Mouse (Mus musculus): ENCODE measurements at regions not wholly inside any gene's neighbourhood (a gene's known extent, or its start where the extent isn't known, plus 50 kb on each side); places are given as distances from the start of the nearest gene placed in this dataset.

DNA sequence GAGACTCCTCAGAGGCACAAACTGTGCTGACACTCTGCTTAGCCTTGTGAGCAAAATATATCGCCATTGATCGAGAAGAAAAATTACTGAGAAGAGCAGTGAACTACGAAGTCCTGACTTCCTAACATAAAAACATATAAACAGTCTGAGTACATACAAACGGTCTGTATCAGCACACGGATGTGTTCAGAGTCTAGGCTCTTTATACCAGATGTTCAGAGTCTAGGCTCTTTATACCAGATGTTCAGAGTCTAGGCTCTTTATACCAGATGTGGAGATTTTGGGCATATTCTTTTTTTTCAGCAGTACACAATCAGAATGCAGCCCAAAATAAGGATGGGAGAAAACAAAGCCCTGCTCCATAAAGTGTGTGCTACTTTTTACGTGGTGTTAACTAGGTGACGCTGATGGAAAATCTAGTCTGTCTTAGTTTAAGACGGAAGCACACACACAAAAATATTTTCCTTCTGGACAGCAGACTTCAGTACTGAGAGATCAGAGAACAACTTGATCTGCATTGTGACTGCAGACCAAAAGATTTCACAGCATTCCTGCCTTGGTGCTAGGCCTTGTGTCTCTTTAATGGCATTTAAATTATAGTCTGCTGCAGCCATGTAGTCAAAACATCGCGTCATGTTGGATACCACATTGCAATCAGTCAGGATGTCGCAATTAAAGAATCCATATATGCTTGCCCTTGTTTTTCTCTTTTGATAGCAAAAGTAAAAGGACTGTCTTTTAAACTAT lies 233.6 kb downstream of the Ptprc start:
- DNase-seq = no peak
- Histone ChIP-seq H3K4me3 (no peak overlapping the region), H3K4me1 (ENCODE audit: control insufficient read depth, insufficient read depth, low read length) (no peaks in the 10 kb centered on the region; the same call in 1 of the 2 replicates), H3K27me3 (ENCODE audit: control insufficient read depth, insufficient read depth, low read length) (no peaks in the 10 kb centered on the region), H3K27ac (no peak overlapping the region), H3K79me2 (replicated peaks; ENCODE audit: control insufficient read depth, insufficient read depth, low read length) (no peaks in the 10 kb centered on the region), H3K36me3 (ENCODE audit: control insufficient read depth, insufficient read depth, low read length) (peaks cover 2% of the 10 kb centered on the region; the same call in 1 of the 2 replicates), H3K9ac (ENCODE audit: low read depth, low read length) (no peak overlapping the region)
- TF ChIP-seq POLR2A (IDR thresholded peaks at IDR 0.05; ENCODE audit: insufficient read depth, low read depth, low read length) (no peak), CTCF (IDR thresholded peaks at IDR 0.05) (no peak)
- 89% methylated on average over 11 of the region's 11 CpGs for WGBS
- intact Hi-C loops (cut with DNase I) = no loop called here

DNA sequence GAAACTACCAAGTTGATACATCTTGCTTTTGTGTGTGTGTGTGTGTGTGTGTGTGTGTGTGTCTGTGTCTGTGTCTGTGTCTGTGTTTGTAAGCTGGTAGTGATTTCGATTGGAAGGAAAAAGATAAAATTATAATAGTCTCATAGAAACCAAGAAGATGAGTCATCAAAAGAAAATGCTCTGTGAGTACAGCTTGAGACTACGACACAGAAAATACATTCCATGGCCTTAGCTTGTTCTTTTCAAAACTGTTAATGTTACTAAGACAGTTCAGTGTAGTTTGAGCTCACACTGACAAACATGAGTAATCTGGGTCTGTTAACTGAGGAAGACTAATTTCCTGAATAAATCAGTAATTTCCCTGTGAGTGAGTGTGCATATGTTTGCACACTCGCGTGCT lies 239.8 kb downstream of the Ptprc start:
- intact Hi-C loops (cut with DNase I) = loop anchor here (5.0 kb wide), 1 partner anchor 33 kb away; no protein-coding TSS in a partner anchor
- 70% methylated on average over 4 of the region's 4 CpGs for WGBS

DNA sequence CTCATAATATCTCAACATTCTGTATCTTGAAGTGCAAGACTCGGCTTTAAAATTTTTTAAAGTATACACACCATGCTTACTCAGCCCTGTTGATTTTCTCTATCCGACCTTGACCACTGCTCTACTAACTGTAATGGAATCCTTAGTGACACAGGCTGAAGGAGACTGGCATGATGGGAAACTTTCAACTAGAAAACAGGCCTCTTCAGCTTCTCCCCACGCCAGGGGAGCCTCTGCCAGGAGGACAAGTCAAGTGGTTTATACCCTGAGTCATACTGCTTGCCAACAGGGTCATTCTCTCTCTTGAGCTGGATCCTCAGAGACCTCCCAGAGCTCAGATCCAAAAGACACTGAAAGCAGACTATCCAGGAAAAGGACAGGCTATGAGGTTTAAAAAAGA lies 245.7 kb downstream of the Ptprc start:
- intact Hi-C loops (cut with DNase I) = no loop called here
- H3K27ac ChIP-seq = no peak overlapping the region

More for the DNA sequence above, 239.8 kb downstream of the Ptprc start:
- no peak overlapping the region for H3K27ac ChIP-seq
- no peak for DNase-seq
- no peaks in the 10 kb centered on the region for H3K27me3 ChIP-seq (ENCODE audit: control insufficient read depth, insufficient read depth, low read length)
- TF ChIP-seq EP300 (IDR thresholded peaks at IDR 0.05; ENCODE audit: insufficient read depth, low read depth, low read length) (no peak), POLR2A (IDR thresholded peaks at IDR 0.05; ENCODE audit: insufficient read depth, low read depth, low read length) (no peak)
- H3K9ac ChIP-seq (ENCODE audit: low read depth, low read length) = no peak overlapping the region
- H3K4me1 ChIP-seq (ENCODE audit: control insufficient read depth, insufficient read depth, low read length) = no peaks in the 10 kb centered on the region; the same call in 1 of the 2 replicates
- H3K36me3 ChIP-seq (ENCODE audit: control insufficient read depth, insufficient read depth, low read length) = peaks cover 2% of the 10 kb centered on the region; the same call in 1 of the 2 replicates
- no peak overlapping the region for H3K4me3 ChIP-seq
- no peaks in the 10 kb centered on the region for H3K79me2 ChIP-seq (replicated peaks; ENCODE audit: control insufficient read depth, insufficient read depth, low read length)

DNA sequence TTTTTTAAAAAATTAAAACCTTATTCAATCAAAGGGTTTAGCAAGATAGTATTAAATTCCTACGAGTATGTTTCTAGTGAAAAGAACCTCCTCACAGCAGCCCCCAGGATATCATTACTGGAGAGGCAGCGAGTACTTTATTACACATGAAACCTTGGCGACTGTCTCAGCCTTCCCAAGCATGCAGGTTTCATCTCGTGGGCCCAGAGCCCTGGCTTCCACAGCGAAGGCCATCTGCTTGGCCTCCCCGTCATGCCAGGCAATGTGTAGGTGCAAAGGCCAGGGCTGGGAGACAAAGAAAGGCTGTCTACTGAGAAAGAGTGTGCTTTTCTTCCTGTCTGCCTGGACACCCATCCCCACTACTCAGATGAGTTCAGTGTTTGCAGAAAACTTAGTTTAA lies 247.0 kb downstream of the Ptprc start:
- no peaks in the 10 kb centered on the region for H3K79me2 ChIP-seq (replicated peaks; ENCODE audit: control insufficient read depth, insufficient read depth, low read length)

More for the DNA sequence above, 245.7 kb downstream of the Ptprc start:
- no peaks in the 10 kb centered on the region for H3K27me3 ChIP-seq (ENCODE audit: control insufficient read depth, insufficient read depth, low read length)
- 71% methylated on average over 3 of the region's 3 CpGs for WGBS
- no peak overlapping the region for H3K9ac ChIP-seq (ENCODE audit: low read depth, low read length)
- H3K36me3 ChIP-seq (ENCODE audit: control insufficient read depth, insufficient read depth, low read length) = peaks cover 6% of the 10 kb centered on the region
- H3K4me1 ChIP-seq (ENCODE audit: control insufficient read depth, insufficient read depth, low read length) = peaks cover 7% of the 10 kb centered on the region
- no peaks in the 10 kb centered on the region for H3K79me2 ChIP-seq (replicated peaks; ENCODE audit: control insufficient read depth, insufficient read depth, low read length)
- no peak for TF ChIP-seq POLR2A (IDR thresholded peaks at IDR 0.05; ENCODE audit: insufficient read depth, low read depth, low read length)
- TF ChIP-seq EP300 (IDR thresholded peaks at IDR 0.05; ENCODE audit: insufficient read depth, low read depth, low read length) = no peak
- TF ChIP-seq CTCF (IDR thresholded peaks at IDR 0.05) = no peak
- no peak for DNase-seq
- no peak overlapping the region for H3K4me3 ChIP-seq

DNA sequence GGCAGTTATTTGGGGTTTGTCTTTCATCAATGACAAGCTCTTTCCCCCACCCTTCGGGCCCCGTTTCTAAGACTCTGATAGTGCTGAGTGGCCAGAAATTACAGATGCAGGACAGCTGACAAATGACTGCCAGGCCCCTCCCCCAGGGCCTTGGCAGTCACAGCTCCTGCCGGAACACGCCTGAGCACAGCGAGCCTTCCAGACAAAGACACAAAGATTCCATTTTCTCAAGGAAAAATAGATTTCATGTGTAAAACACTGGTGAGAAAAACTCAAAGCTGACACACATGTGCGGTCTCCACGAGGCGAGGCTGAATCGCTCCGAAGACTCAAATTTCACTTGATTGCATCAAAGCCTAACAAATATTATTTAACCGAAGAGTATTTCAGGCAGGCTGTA lies 247.6 kb downstream of the Ptprc start:
- Histone ChIP-seq H3K79me2 (replicated peaks; ENCODE audit: control insufficient read depth, insufficient read depth, low read length) (no peaks in the 10 kb centered on the region), H3K4me3 (no peak overlapping the region), H3K27ac (no peak overlapping the region; the same call in 1 of the 2 replicates), H3K36me3 (ENCODE audit: control insufficient read depth, insufficient read depth, low read length) (peaks cover 6% of the 10 kb centered on the region), H3K9ac (ENCODE audit: low read depth, low read length) (no peak overlapping the region), H3K27me3 (ENCODE audit: control insufficient read depth, insufficient read depth, low read length) (no peaks in the 10 kb centered on the region), H3K4me1 (ENCODE audit: control insufficient read depth, insufficient read depth, low read length) (peaks cover 7% of the 10 kb centered on the region)
- peak; percentile 67 to 70 for DNase-seq
- intact Hi-C loops (cut with DNase I) = no loop called here
- TF ChIP-seq EP300 (IDR thresholded peaks at IDR 0.05; ENCODE audit: insufficient read depth, low read depth, low read length) (no peak), POLR2A (IDR thresholded peaks at IDR 0.05; ENCODE audit: insufficient read depth, low read depth, low read length) (no peak), CTCF (IDR thresholded peaks at IDR 0.05) (no peak)
- 36% methylated on average over 11 of the region's 11 CpGs for WGBS

More for the DNA sequence above, 247.0 kb downstream of the Ptprc start:
- TF ChIP-seq POLR2A (IDR thresholded peaks at IDR 0.05; ENCODE audit: insufficient read depth, low read depth, low read length) (no peak), EP300 (IDR thresholded peaks at IDR 0.05; ENCODE audit: insufficient read depth, low read depth, low read length) (no peak), CTCF (IDR thresholded peaks at IDR 0.05) (no peak)
- peak in 1 of 2 experiments; percentile 14 for DNase-seq
- Histone ChIP-seq H3K27me3 (ENCODE audit: control insufficient read depth, insufficient read depth, low read length) (no peaks in the 10 kb centered on the region), H3K4me1 (ENCODE audit: control insufficient read depth, insufficient read depth, low read length) (peaks cover 7% of the 10 kb centered on the region), H3K4me3 (no peak overlapping the region), H3K36me3 (ENCODE audit: control insufficient read depth, insufficient read depth, low read length) (peaks cover 6% of the 10 kb centered on the region), H3K27ac (no peak overlapping the region; the same call in 1 of the 2 replicates), H3K9ac (ENCODE audit: low read depth, low read length) (no peak overlapping the region)
- intact Hi-C loops (cut with DNase I) = no loop called here
- 50% methylated on average over 6 of the region's 6 CpGs for WGBS

DNA sequence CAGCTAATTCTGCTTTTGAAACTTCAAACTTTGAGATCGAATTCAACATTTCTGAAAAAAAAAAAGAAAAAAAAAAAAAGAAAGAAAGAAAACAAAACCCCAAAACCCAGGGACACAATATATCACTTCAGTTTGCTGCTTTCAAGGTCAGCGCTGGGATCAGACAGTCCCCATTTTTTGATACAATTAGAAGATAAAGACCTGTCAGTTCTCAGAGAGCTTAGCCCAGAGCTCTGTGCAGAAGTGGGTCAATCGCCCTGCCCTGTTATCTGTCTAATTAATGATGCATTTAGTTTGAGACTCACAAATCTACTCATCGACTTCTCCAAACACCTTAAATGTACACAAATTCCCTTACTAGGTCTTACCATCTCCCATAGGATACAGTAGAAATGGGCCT lies 249.2 kb downstream of the Ptprc start:
- Histone ChIP-seq H3K4me3 (no peak overlapping the region), H3K9ac (ENCODE audit: low read depth, low read length) (no peak overlapping the region), H3K36me3 (ENCODE audit: control insufficient read depth, insufficient read depth, low read length) (peaks cover 6% of the 10 kb centered on the region), H3K4me1 (ENCODE audit: control insufficient read depth, insufficient read depth, low read length) (peaks cover 7% of the 10 kb centered on the region), H3K27ac (no peak overlapping the region), H3K79me2 (replicated peaks; ENCODE audit: control insufficient read depth, insufficient read depth, low read length) (no peaks in the 10 kb centered on the region), H3K27me3 (ENCODE audit: control insufficient read depth, insufficient read depth, low read length) (no peaks in the 10 kb centered on the region)
- no peak for TF ChIP-seq EP300 (IDR thresholded peaks at IDR 0.05; ENCODE audit: insufficient read depth, low read depth, low read length)
- no peak for TF ChIP-seq CTCF (IDR thresholded peaks at IDR 0.05)
- TF ChIP-seq POLR2A (IDR thresholded peaks at IDR 0.05; ENCODE audit: insufficient read depth, low read depth, low read length) = no peak
- no peak for DNase-seq
- 72% methylated on average over 4 of the region's 4 CpGs for whole genome bisulfite sequencing
- intact Hi-C loops (cut with DNase I) = no loop called here
